Mouse (Mus musculus): ENCODE data around the gene Ufc1. TPM values are rescaled to one million over a fixed set of nuclear protein-coding genes. Genes with fewer than 3 reads are reported as not detected.
A peak's percentile ranks its signal among the peaks of the same experiment; 100 is the strongest.

The Ufc1 gene
- total RNA-seq, 1 experiment: 78.8 TPM

DNA sequence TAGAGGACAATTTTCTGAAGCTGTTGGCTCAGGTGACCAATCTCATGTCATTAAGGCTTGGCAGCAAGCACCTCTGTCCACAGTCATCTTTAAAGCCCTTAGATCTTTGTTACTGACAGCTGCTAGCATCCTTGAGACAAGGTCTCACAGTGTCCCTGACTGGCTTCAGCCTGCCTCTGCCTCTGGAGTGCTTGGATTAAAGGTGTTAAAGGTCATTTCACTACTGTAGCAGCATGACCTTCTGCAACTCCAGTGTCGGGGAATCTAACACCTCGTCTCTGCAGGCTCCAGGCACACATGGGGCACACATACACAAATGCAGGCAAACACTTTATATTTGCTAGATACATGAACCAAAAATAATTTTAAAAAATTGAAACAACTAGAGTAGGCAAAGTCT is 30.7 kb upstream of the Ufc1 start:
- in situ Hi-C loops (cut with MboI; ENCODE audit: low sequenced_read_pairs in 2 of 2, unreplicated experiment in 2 of 2): no loop called here
- Histone ChIP-seq H3K36me3 (ENCODE audit: control insufficient read depth, insufficient read depth, low read length, poor library complexity, severe bottlenecking) (no peaks in the 10 kb centered on the region; the same call in 1 of the 2 replicates), H3K9me3 (ENCODE audit: control insufficient read depth, insufficient read depth, low read depth, low read length) (no peaks in the 10 kb centered on the region), H3K4me1 (ENCODE audit: control insufficient read depth in 2 of 2, insufficient read depth in 2 of 2, low read length in 2 of 2, poor library complexity in 1 of 2) (peaks cover 2 to 7% of the 10 kb centered on the region in 2 experiments; a peak in 1 of 4 replicates), H3K9ac (ENCODE audit: insufficient read depth, low read depth, low read length, poor library complexity, severe bottlenecking) (no peak overlapping the region), H3K4me3 (ENCODE audit: insufficient read depth in 1 of 2, low read depth in 1 of 2, low read length in 2 of 2, poor library complexity in 1 of 2, severe bottlenecking in 1 of 2) (no peak overlapping the region), H3K27ac (ENCODE audit: insufficient read depth, low read depth, low read length, poor library complexity, severe bottlenecking) (no peak overlapping the region)
- no peak for TF ChIP-seq ZNF384 (IDR thresholded peaks at IDR 0.05; ENCODE audit: low read depth, low read length)
- no peak for DNase-seq (ENCODE audit: low read depth, low spot score)

DNA sequence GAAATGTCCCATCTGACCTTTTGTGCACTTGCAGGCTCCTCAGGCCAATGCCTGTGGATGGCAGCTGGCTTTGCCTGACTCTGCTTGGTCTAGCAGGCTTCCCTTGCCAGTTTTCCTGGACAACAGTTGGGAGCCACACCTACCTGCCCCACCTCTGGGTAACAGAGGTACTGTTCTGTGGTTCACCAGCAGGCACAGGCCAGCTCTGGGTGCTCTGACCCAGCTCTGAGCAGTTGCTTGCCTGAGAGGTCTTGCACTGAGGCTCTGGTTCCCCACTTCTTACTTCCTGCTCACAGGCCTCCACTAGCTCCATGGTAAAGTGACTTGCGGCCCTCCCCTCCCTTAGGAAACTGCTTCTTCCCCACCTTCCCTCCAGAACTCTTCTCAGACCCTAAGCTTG is 27.2 kb upstream of the Ufc1 start:
- in situ Hi-C loops (cut with MboI; ENCODE audit: low sequenced_read_pairs in 2 of 2, unreplicated experiment in 2 of 2): no loop called here
- Histone ChIP-seq H3K27ac (ENCODE audit: insufficient read depth, low read depth, low read length, poor library complexity, severe bottlenecking) (no peak overlapping the region; the same call in 1 of the 2 replicates), H3K4me1 (ENCODE audit: control insufficient read depth in 2 of 2, insufficient read depth in 2 of 2, low read length in 2 of 2, poor library complexity in 1 of 2) (peaks cover 5 to 10% of the 10 kb centered on the region in 2 experiments; a peak in 1 of 4 replicates), H3K9ac (ENCODE audit: insufficient read depth, low read depth, low read length, poor library complexity, severe bottlenecking) (0 out of 2 replicates have a peak overlapping the region, but pooled peaks have one; percentile 3), H3K9me3 (ENCODE audit: control insufficient read depth, insufficient read depth, low read depth, low read length) (no peaks in the 10 kb centered on the region), H3K4me3 (ENCODE audit: insufficient read depth in 1 of 2, low read depth in 1 of 2, low read length in 2 of 2, poor library complexity in 1 of 2, severe bottlenecking in 1 of 2) (no peak overlapping the region), H3K36me3 (ENCODE audit: control insufficient read depth, insufficient read depth, low read length, poor library complexity, severe bottlenecking) (no peaks in the 10 kb centered on the region; the same call in 1 of the 2 replicates)
- no peak for DNase-seq (ENCODE audit: low read depth, low spot score)
- no peak for TF ChIP-seq MAFK (IDR thresholded peaks at IDR 0.05; ENCODE audit: insufficient read depth, low read depth, low read length)
- TF ChIP-seq CHD2 (IDR thresholded peaks at IDR 0.05; ENCODE audit: low read depth, low read length): no peak
- no peak for TF ChIP-seq ZNF384 (IDR thresholded peaks at IDR 0.05; ENCODE audit: low read depth, low read length)
- no peak for TF ChIP-seq HCFC1 (IDR thresholded peaks at IDR 0.05; ENCODE audit: borderline replicate concordance, insufficient read depth, low read length)
- no peak for TF ChIP-seq ZC3H11A (IDR thresholded peaks at IDR 0.05; ENCODE audit: borderline replicate concordance, low read depth, low read length)

DNA sequence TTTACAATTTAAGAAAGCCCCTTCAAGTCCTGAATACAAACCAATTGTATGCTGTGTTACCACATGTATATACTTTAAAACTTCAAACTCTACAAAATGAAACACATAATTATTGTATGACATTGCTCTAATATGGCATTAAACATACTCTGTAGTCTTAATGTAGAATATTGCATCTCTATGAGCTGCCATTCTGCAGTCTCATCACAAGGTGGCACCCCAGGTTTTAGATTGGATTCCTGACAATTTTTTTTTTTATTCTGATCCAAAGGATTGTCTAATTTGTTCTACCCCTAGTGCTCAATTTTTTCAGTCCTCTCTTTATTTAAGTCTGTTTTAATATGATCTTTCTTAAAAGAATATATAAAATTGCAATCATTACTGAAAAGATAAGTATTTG is 26.6 kb upstream of the Ufc1 start:
- peak; percentile 95 for TF ChIP-seq ZNF384 (IDR thresholded peaks at IDR 0.05; ENCODE audit: low read depth, low read length)
- no peak for TF ChIP-seq CHD2 (IDR thresholded peaks at IDR 0.05; ENCODE audit: low read depth, low read length)
- Histone ChIP-seq H3K4me1 (ENCODE audit: control insufficient read depth in 2 of 2, insufficient read depth in 2 of 2, low read length in 2 of 2, poor library complexity in 1 of 2) (peaks cover 5 to 10% of the 10 kb centered on the region in 2 experiments; a peak in 1 of 4 replicates), H3K27ac (ENCODE audit: insufficient read depth, low read depth, low read length, poor library complexity, severe bottlenecking) (no peak overlapping the region), H3K9me3 (ENCODE audit: control insufficient read depth, insufficient read depth, low read depth, low read length) (no peaks in the 10 kb centered on the region), H3K4me3 (ENCODE audit: insufficient read depth in 1 of 2, low read depth in 1 of 2, low read length in 2 of 2, poor library complexity in 1 of 2, severe bottlenecking in 1 of 2) (peak overlapping the region in 1 of 2 experiments; percentile 3; a peak in 1 of 4 replicates), H3K36me3 (ENCODE audit: control insufficient read depth, insufficient read depth, low read length, poor library complexity, severe bottlenecking) (no peaks in the 10 kb centered on the region; the same call in 1 of the 2 replicates), H3K9ac (ENCODE audit: insufficient read depth, low read depth, low read length, poor library complexity, severe bottlenecking) (no peak overlapping the region)
- no peak for DNase-seq (ENCODE audit: low read depth, low spot score)
- in situ Hi-C loops (cut with MboI; ENCODE audit: low sequenced_read_pairs in 2 of 2, unreplicated experiment in 2 of 2): no loop called here

DNA sequence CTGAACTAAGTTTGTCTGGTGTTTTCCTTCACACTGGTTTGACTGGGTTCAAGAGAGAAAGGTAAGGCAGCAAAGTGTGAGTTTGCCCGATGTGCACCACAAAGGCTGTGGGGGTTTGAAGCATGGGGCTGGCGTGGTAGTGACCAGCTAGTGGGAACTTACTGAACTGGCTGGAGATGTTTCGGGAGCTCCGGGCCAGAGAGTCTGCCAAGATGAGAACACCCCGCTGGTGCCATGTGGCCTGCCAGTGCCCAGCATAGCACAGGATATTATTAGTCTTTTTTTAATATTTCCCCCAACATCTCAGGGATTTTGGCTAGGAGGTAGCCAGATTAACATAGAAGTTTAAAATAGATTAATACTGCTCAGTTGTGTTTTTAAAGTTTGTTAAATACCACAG is 25.3 kb upstream of the Ufc1 start:
- no peak for DNase-seq (ENCODE audit: low read depth, low spot score)
- peak overlapping the region; percentile 78 for H3K9ac ChIP-seq (ENCODE audit: insufficient read depth, low read depth, low read length, poor library complexity, severe bottlenecking)
- TF ChIP-seq CHD2 (IDR thresholded peaks at IDR 0.05; ENCODE audit: low read depth, low read length): no peak
- no peak for TF ChIP-seq ZC3H11A (IDR thresholded peaks at IDR 0.05; ENCODE audit: borderline replicate concordance, low read depth, low read length)
- no peak for TF ChIP-seq MAFK (IDR thresholded peaks at IDR 0.05; ENCODE audit: insufficient read depth, low read depth, low read length)
- no peak for TF ChIP-seq HCFC1 (IDR thresholded peaks at IDR 0.05; ENCODE audit: borderline replicate concordance, insufficient read depth, low read length)
- no peak for TF ChIP-seq ZNF384 (IDR thresholded peaks at IDR 0.05; ENCODE audit: low read depth, low read length)
- H3K4me3 ChIP-seq (ENCODE audit: insufficient read depth in 1 of 2, low read depth in 1 of 2, low read length in 2 of 2, poor library complexity in 1 of 2, severe bottlenecking in 1 of 2): peak overlapping the region; percentile 76 to 88
- peak overlapping the region; percentile 80 for H3K27ac ChIP-seq (ENCODE audit: insufficient read depth, low read depth, low read length, poor library complexity, severe bottlenecking)
- peaks cover 5 to 7% of the 10 kb centered on the region in 2 experiments; a peak in 1 of 4 replicates for H3K4me1 ChIP-seq (ENCODE audit: control insufficient read depth in 2 of 2, insufficient read depth in 2 of 2, low read length in 2 of 2, poor library complexity in 1 of 2)
- no peaks in the 10 kb centered on the region for H3K36me3 ChIP-seq (ENCODE audit: control insufficient read depth, insufficient read depth, low read length, poor library complexity, severe bottlenecking)
- no peaks in the 10 kb centered on the region for H3K9me3 ChIP-seq (ENCODE audit: control insufficient read depth, insufficient read depth, low read depth, low read length)
- in situ Hi-C loops (cut with MboI; ENCODE audit: low sequenced_read_pairs in 2 of 2, unreplicated experiment in 2 of 2): no loop called here

DNA sequence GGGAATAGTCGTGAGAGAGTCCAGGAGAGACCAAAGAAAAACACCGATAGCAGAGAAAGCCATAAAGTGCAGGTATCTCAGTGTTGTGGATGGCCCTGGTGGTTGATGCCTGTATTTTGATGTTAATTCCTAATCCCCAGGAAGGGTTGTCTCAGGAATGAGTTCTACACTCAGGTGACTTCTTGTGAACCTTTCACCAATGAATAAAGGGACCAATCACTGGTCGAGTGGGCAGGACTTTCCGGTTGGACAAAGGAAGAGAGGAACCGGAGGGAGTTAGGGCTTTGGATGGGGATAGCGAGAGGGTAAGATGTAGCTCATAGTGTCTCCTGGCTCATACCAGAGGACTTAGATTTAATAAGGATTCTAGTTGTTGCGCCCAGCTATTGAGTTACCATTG is 24.9 kb upstream of the Ufc1 start:
- peak; percentile 79 for DNase-seq (ENCODE audit: low read depth, low spot score)
- Histone ChIP-seq H3K4me3 (ENCODE audit: insufficient read depth in 1 of 2, low read depth in 1 of 2, low read length in 2 of 2, poor library complexity in 1 of 2, severe bottlenecking in 1 of 2) (peak overlapping the region; percentile 76 to 88), H3K27ac (ENCODE audit: insufficient read depth, low read depth, low read length, poor library complexity, severe bottlenecking) (peak overlapping the region; percentile 80; the same call in 1 of the 2 replicates), H3K4me1 (ENCODE audit: control insufficient read depth in 2 of 2, insufficient read depth in 2 of 2, low read length in 2 of 2, poor library complexity in 1 of 2) (peaks cover 5 to 7% of the 10 kb centered on the region in 2 experiments; a peak in 1 of 4 replicates), H3K9ac (ENCODE audit: insufficient read depth, low read depth, low read length, poor library complexity, severe bottlenecking) (peak overlapping the region; percentile 78), H3K36me3 (ENCODE audit: control insufficient read depth, insufficient read depth, low read length, poor library complexity, severe bottlenecking) (no peaks in the 10 kb centered on the region), H3K9me3 (ENCODE audit: control insufficient read depth, insufficient read depth, low read depth, low read length) (no peaks in the 10 kb centered on the region)
- in situ Hi-C loops (cut with MboI; ENCODE audit: low sequenced_read_pairs in 2 of 2, unreplicated experiment in 2 of 2): no loop called here
- TF ChIP-seq ZC3H11A (IDR thresholded peaks at IDR 0.05; ENCODE audit: borderline replicate concordance, low read depth, low read length) (no peak), HCFC1 (IDR thresholded peaks at IDR 0.05; ENCODE audit: borderline replicate concordance, insufficient read depth, low read length) (no peak), CHD2 (IDR thresholded peaks at IDR 0.05; ENCODE audit: low read depth, low read length) (no peak)

Measured in ES-E14 (cell line).